Mouse (Mus musculus): ENCODE results near the gene Rbms3.

The Rbms3 gene

DNA sequence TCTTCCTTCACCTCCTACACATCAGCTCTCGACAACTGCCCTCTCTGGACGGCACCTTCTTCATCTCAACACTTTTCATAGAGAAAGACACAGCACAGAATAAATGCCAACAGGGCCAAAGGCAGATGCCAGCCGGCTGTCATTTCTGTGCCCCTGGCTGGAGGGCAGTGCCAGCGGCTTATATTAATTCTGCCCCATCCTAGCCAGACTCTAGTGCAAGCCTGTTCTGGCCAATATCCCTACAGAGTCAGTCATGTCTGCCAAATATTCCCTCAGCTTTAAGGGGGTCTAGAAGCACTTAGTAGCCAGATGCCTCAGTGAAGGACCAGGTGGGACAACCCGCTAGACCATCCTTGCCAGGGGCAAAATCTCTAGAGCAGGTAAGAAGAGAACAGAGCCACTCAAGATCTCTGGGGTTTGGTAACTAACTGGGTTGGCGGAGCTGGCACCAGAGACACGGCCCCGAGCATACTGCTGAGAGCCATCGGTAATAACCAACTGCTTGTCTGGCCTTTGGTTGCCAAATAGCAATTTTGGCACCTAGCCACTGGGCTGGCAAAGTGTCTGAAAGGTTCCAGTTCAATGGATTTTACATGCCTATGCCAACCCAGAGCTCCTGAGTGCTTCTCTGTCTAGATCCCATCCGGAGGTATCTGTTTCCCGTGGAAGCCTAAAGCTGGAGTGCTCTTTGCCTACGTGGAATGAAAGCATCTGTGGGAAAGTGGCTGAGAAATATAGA, 540.1 kb downstream of the Rbms3 start:
- DNase-seq = no peak

DNA sequence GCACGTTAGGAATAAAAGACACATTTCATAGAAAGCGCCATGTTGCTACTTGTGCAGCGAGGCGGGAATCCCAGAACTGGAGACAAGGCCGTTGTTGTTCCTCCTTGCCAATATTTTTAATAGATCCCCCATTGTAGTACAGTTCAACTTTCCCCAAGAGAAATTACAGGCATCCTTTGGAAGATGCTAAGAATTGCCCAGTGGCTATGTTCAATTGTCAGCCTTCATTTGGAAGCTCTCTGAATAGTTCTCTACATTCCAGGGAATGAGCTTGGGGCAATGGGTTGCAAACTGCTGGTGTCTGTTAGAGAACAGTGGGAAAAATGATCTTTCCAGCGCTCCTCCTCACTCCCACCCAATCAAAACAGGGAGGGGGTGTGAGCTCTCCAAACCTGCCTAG, 541.4 kb downstream of the Rbms3 start:
- no peak for DNase-seq

DNA sequence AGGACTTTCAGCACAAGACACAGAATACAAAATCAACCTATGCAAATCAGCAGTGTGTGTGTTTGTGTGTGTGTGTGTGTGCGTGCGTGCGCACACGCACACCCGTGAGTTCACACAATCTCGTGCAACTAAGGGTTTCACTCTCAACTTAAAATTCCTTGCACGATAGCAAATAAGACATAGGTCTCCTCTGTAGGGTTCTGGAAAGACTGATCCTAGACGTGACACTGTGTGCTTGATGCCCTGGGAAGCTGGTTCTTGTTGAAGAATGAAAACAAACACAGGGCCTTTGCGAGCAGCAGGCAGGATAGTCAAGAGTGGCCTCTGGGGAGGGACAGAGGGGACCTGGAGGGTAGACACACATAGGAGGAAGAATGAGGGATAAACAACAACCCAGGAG, 544.0 kb downstream of the Rbms3 start:
- DNase-seq = no peak

DNA sequence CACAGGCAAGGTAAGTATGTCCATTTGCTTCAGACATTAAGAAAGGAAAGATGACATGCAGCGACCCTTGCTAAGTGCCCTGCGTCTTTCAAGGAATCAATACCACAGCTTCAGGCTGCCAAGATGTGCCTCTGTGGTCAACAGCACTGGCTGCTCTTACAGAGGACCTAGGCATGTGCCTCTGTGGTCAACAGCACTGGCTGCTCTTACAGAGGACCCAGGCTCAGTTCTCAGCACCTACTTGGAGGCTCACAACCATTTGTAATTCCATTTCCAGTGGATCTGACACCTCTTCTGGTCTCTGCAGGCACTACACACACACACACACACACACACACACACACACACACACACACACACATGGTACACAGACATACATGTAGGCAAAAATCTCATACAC, 545.2 kb downstream of the Rbms3 start:
- no peak for DNase-seq

DNA sequence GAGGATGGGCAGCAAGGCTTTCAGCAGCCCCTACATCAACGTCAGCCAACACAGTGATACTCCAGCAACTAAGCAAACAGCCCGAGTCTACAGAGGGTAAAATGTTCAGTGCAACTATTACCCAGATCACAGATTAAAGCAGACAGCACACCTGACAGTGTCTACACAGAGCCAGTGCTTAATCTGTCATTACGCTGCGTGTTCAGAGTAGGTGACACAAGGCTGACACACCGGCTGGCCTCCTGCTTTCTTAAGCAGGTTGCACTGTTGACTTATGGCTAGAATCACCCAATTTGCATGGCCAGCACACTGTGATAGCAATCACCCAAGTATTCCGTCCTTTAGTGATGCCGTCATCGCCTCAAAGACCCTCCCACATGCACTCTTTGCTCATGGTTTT, 550.2 kb downstream of the Rbms3 start:
- DNase-seq = no peak

DNA sequence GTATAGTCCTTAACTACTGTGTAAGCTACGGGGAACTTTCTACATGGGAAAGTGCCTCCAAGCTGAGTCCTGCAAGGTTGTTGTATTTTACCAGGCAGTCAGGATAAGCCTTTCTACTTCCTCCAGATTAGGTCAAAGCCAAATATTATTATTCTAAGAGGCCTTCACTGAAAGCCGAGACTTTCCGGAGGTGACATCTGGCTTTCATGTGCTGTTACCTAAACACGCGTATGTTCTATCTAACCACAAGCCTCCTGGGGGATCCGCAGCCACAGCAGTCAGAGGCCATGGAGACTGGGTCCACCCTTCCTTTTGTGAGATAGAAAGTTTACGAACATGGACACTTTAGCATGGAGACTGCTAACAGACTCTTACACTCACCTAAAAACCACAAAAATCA, 552.2 kb downstream of the Rbms3 start:
- DNase-seq = no peak

DNA sequence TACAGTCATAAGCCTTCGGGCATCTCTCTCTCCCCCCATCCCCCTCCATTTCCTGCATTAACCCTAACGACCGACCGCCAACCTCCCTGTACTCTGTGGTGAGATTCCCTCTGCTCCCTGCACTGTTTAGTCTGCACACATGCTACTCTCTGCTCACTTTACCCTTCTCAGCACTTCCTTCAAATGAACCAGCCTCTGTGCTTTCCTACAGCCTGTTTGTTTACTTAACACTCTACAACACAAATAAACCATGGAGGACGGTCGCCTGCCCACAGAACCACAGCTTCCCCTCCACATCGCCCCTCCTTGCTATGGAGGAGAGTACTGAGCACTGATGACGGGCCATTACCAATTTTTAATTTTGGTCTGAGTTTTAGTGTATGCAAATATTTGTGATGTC, 552.9 kb downstream of the Rbms3 start:
- DNase-seq = no peak

DNA sequence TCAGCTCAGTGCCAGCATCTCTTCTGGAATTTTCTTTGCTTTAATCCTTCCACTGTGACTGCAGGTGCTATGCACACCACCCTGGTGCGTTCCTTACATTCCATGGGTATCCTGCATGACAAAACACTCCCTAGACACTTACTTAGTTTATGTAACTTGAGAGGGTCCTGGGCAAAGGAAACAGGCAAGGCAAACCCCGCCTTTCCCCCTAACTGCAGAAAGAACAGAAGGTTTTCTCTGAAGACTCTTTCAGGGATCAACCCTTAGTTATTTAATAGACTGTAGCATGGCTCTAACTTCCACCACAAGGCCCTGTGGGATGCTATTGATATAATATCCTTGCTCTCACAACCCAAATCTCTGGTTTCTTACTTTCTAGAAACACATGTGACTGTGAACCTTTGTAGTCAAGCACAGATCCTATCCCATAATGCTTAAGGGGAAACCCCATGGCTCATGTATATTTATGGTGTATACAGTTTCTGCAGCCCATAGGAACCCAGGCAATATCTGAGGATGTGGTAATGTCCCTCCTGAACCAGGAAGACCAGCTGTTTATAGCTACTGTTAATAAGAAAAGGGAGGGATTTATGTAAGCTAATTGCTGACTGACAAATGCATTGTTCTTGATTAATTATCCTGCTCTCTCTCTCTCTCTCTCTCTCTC, 557.1 kb downstream of the Rbms3 start:
- DNase-seq = no peak

DNA sequence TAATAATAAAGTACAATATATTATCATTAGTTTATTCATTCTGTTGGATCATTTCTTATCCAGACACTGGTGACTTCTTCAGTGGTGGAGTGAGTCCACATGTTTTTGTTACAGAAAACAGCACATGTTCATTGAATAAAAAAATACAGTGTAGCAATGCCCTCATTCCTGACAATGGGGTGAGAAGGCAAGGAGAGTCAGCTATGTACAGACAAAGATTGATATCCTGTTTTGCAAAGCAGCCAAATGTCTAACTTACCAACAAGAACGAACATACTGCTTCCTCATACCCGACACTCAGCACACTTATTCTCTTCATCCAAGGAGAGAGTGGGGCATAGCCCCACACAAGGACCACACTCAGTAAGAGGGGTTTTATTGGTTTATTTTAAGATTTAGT, 559.1 kb downstream of the Rbms3 start:
- DNase-seq = no peak

DNA sequence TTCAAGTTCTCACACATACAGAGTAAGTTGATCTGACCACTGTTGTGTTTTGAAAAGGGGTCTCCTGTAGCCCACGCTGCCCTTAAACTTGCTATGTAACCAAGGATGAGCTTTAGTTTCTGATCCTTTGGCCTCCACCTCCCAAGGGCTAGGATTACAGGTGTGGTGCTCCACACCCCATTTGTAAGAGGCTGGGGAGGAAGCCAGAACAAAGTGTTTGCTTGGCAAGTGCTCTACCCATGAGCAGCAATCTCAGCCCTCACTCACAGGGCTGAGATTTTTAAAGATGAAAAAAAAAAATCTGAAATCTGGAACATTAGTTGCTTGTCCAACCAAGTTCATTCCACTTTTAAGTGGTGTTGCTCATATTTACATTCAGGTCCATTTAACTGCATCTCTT, 560.5 kb downstream of the Rbms3 start:
- DNase-seq = no peak

DNA sequence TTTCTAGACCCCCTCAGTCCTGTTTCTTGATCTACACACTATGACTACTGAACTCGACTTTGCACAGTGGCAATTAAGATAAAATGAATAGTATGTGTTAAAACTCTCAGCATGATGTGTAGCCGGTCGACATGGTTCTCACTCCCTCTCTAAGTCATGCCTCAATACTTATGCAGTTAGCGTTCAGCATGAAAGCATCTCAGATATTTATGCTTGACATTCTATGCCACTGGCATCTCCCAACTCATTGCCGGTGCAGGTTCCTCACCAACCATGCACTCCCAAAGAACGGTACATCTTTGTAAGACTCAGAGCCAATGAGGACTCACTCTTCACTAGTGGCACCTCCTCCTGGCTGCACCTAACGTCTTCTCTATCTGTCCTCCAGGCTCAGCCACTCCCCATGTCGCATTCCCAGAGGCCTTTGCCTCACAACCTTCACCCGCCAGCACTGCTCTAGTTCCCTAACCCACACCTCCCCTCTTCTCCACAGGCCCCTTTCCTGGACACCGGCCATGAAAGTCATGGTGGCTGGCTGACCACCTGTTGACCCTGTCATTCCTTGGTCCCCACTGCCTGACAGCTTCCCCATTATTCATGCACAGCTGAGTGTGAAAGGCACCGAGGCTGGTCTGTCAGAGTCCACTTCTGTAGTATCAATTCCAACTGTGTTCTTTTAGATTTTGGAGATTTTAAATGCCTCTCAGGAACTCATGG, 561.9 kb downstream of the Rbms3 start:
- no peak for DNase-seq

DNA sequence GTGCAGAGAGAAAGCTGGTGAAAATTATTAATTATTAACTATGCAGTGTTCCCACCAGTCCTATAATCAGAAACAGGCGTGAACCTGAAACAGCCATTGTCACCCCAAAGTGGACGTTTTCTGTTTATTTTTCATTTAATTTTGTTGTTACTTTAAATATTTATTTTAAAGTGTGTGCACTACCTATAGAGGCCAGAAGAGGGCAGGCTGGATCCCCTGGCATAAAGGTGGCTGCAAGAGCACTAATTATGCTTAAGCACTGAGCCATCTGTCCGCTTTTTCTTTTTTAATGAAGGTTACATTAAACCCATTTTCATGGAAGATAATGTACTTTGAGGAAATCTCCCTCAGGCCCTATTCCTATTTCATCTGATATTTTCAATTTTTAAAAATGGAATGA, 563.2 kb downstream of the Rbms3 start:
- DNase-seq = no peak

DNA sequence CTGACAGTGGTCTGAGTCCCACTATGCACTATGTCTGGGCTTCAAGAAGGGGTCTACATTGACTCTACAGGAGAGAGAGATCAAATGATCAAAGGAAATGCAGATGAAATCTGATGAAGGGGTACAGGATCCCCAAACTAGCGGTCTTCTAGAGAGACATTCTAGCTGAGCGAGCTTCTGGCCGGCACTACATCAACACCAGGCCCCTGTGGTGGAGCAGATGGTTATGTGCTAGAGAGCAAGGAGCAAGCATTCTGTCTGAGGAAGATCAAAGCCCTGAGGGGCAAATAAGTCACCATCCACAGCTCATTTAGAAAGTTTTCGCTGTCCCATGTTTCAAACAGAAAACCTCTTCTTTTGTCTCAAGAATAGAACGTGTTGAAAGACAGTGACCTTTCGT, 564.1 kb downstream of the Rbms3 start:
- no peak for DNase-seq

DNA sequence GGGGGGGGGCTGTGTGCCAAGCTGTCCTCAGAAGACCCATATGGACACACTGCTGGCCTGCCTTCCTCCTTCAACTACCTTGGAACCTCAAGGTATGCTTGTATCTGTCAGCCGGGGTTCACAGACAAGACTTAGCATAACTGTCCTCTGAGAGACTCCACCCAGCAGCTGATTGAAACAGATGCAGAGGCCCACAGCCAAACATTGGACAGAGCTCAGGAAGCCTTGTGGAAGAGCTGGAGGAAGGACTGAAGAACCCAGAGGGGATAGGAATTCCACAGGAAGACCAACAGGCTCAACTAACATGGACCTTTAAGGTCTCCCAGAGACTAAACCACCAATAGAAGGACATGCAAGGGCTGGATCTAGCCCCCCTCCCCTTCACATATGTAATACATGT, 570.1 kb downstream of the Rbms3 start:
- no peak for DNase-seq

DNA sequence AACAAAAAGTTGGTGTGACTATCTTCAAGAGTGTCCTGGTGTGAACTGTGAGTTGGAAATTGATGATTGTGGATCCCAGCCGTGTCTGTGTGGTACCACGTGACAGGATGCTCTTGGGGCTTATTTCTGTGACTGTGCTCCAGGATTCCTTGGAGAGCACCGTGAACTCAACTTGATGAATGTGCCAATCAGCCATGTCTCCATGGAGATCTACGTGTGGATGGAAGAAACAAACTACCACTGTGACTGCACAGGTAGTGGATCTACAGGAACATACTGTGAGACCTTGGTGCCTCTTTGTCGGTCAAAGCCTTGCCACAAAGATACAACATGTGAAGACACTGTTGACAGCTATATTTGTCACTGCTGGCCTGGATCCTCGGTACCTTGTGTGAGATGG, 570.6 kb downstream of the Rbms3 start:
- DNase-seq = no peak

DNA sequence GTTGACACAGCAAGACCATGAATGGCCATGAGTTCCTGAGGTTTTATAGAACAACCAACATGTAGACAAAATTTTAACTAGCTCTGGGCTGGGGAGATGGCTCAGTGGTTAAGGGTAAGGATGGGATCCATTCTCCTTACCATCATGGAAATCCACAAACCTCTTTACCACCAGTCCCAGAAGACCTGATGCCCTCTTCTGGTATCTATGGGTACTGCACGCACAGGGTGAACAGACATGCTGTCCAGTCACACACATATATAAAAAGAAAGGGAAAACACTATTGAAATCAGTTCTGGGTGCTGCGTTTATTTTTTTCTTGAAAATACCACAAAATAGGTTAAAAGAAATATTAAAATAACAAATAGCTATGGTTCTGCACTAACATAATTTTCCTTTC, 577.8 kb downstream of the Rbms3 start:
- DNase-seq = no peak

DNA sequence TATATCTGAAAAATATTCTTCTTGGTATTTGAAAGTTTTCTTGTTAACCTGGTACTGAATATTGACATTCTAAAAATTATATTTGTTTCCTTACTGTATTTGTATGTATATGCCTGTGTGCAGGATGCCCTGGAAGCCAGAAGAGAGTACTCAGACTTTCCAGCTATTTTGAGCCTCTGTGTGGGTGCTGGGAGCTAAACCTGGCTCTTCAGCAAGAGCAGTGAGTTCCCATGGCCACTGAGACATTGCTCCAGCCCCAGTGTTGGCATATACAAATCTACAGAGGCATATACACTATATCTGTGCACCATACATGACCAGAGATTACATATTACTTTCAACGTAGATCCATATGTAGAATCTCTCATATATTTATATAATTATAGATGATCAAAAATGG, 581.1 kb downstream of the Rbms3 start:
- DNase-seq = no peak

DNA sequence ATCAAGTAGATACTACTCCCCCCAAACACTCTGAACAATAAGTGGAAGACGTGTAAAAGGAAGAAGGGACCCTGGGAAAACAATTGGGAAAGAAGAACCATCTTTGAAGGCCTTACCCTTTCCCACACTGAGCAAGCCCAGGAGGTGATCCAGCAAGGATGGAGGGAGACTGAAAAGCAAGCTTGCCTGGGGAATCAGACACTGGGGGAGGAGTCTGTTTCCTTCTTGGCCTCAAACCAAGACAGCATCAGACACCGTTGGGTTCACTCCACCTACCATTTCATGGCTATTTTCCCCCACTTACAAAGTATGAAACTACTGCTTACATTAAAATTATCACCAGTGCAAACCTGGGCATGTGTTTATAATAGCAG, 587.7 kb downstream of the Rbms3 start:
- no peak for DNase-seq

DNA sequence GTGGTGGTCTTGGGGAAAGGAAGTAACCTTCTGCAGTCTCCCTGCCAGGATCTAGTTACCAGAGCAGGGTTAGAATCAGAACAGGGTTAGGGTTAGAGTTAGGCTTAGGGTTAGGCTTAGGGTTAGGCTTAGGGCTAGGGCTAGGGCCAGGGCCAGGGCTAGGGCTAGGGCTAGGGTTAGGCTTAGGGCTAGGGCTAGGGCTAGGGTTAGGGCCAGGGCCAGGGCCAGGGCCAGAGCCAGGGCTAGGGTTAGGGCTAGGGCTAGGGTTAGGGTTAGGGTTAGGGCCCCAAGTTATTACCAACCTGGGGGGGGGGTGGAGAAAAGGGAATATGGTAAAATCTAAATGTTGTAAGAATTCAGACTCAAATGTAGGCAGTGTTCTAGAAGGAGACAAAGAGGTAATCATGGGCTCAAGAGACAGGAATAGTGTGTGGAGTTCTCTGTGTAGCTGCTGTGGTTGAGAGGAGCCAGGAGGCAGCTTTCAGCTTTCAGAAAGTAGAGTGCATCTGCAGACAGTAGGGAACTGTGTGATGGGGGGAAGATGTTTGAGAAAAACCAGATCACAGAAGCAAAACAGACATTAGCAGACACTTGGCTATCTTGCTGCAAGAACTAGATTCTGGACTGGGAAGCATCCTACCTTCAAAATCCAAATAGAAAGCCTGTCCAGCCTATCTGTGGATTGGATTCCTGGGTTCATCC, 588.3 kb downstream of the Rbms3 start:
- DNase-seq = no peak

DNA sequence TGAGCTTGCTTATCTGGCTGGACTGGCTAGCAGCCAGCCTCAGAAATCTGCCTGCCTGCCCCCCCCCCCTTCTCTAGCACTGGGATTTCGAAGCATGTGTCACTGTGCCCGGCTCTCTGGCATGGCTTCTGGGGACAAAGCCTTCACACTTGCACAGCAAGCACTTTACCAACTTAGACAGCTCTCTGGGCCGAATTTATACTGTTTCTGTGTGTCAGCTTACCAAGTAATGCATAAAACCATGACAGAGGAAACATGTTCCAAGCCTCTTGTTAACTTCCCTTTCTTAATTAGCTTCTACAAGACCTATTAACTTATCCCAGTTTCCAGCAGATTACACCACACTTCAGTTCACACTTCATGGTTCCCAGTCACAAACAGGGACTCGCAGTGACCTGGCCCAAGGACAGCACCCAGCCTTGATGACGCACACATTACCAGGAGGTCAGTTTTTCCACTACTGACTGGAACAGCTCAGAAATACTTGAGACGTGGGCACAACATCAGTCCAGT, 589.7 kb downstream of the Rbms3 start:
- no peak for DNase-seq

DNA sequence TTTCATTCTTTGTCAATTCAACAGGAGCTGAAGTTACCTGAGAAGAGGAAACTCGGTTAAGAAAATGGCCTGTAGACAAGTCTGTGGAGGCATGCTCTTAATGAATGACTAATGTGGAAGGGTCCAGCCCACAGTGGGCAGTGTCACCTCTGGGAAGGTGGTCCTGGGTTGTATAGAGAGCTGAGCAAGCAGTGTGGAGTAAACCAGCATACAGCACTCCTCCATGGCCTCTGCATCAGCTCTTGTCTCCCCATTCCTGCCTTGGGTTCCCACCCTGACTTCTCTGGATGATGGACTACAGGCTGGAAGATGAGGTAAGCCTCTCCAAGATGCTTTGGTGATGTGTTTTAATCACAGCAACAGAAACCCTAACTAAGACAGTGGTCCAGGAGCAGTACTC, 597.0 kb downstream of the Rbms3 start:
- no peak for DNase-seq

DNA sequence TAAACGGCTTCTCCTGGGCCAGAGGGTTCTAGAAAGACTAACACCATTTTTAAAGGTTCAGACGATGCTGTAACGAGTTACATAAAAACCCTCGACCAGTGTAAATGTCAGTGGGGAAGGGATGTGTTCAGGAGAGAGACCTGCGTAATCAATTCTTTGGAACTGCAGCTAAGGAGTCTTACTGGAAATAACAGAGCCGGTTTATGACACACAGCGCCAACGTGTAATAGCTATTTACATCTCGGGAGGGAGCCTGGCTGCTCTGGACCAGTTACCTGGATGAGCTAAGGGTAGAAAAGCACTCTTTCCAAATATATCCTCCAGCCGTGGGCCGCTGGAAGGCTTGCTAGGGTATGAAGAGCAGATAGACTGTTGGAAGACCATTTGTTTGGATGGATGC, 598.5 kb downstream of the Rbms3 start:
- no peak for DNase-seq

DNA sequence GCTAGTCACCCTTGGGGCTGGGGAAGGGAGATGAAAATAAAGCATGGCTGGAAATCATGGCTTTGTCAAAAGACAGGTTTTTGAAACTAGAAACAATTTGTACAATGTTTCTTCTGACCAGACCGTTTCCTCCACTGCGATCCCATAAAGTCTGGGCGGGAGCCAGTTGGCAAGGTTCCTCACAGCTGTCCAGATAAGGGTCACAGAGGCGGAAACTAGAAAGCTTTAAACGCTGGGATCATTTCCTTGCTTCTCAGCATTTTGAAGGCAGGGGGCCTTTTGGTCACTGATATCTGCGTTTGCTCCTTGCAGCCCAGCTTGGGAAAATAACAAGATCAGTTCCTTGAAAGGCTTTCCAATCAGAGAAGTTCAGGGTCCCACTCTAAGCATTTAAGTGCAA, 598.9 kb downstream of the Rbms3 start:
- DNase-seq = no peak

DNA sequence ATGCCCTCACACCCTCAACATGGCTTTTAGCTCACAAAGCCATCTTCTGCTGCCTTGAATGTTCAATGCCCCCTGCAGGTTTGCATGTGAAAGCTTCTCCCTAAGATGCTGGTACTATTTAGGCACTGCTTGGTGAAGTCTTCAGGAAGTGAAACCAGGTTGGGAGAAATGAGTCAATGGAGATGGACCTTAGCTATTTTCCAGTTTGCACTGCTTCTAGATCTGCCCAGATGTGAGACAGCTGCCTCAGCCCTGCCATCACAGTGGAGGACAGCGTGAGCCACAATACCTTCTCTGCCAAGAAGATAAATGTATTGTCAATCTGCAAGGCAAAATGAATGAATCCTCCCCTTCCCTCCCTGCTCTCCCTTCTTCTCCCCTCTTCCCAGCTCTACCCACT, 599.8 kb downstream of the Rbms3 start:
- DNase-seq = no peak

Data from right cerebral cortex, postnatal 25 days (tissue).